Mouse (Mus musculus) ovary, postnatal 10 days (tissue): ENCODE measurements around the gene Gm21887.
"Not testable (repeated sequence)": the region's sequence is repeated elsewhere in the genome, so short reads cannot be mapped to it uniquely, and the experiment has no call there.

ENCODE experiments used
- DNase-seq: peaks from one replicate; pipeline ENCODE4 v3.0.0; 2022; ENCODE audit warnings: low spot score

The Gm21887 gene

DNA sequence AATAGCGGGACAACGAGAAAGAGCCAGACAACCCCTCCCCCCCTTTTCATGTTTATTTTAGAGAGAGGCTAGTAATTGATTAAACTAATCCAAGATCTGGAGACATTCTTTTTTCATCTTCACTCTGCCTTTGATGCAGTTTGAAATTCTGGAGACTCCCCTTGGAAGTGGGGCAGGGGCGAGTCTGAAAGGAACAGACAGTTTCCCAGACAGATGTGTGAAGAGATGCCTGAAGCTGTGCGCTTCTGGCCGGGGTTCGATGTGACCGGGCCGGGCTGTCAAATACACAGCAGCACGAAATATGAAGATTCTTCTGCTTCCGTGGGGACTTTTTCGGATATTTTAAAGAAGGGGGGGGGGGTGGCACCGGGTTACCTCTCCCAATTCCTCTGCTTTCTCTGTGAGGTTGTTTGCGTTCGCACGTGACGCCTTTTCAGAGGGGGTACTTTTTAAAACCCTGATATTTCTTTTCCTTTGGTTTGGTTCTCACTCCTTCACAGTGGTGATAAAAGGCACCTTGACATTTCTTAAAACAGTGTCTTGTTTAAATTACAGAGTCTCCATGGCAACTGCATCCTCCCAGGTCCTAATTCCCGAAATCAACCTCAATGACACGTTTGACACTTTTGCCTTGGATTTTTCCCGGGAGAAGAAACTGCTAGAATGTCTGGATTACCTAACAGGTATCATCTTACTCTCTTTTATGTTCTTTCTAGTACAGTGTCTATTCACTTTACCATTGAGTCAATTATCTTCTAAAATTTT lies 25.9 kb upstream of the Gm21887 start:
- DNase-seq = not testable (repeated sequence)

GRCm38 (mm10) chrX:169984331-169984730 lies 25.1 kb upstream of the Gm21887 start:
- DNase-seq = not testable (repeated sequence)

DNA sequence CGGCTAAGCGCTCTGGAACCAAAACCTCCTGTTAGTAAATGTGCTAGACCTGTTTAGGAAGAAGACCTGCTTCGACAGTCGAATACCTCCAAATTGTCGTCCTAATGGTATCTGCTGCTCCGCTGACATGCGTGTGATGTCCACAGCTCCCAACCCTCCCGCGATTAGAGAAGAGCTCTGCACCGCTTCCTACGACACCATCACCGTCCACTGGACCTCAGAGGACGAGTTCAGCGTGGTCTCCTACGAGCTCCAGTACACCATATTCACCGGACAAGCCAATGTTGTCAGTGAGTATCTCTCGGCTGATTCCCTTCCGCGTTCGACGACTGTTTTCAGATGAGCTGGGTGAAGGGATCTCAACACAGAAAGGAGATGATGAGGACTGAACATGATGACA lies 24.6 kb upstream of the Gm21887 start:
- DNase-seq = not testable (repeated sequence)

DNA sequence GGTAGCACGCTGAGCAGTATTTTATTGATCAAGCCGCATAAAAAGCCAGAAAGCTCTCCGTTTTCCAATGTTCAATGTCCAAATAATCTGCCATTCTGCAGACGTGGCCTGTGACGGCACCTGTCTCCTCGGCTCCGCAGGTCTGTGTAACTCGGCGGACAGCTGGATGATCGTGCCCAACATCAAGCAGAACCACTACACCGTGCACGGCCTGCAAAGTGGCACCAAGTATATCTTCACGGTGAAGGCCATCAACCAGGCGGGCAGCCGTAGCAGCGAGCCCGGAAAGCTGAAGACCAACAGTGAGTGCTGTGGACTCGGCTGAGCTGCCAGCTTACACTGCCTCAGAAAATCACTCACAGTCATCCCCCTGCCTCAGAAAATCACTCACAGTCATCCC lies 23.7 kb upstream of the Gm21887 start:
- not testable (repeated sequence) for DNase-seq

DNA sequence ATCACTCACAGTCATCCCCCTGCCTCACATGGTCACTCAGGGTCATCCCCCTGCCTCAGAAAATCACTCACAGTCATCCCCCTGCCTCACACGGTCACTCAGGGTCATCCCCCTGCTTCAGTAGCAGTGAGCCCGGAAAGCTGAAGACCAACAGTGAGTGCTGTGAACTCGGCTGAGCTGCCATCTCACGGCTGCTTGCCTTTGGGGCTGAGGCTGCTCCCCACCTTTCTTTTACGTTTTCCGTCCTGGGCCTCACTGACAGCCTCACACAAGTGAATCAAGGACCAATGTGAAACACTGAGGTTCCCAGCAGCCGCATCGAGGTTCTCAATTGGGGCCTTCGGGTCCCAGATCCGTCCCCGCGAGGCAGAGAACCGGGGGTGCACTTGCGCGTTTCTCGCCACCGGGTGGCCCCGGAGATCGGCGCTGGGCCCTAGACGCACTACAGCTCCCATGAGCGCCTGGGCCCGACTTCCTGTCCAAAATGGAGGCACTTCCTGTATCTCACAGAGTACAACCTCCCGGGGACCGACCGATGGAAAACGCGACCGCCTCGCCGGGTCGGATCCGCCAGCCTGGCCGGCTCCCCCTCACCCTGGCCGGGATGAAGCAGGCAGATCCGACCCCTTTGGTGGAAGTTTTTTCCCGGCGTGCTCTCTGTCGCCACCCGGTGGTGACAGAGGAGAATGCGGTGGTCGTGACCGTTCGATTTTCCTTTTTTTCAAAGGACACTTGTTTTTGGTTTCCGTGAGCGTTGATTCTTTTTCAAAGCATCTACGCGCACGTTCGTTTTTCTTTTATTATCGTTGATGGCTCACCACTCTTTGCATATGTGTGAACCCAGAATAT lies 22.7 kb upstream of the Gm21887 start:
- DNase-seq = peak; percentile 94

GRCm38 (mm10) chrX:169987368-169987837 lies 22.1 kb upstream of the Gm21887 start:
- not testable (repeated sequence) for DNase-seq

GRCm38 (mm10) chrX:169988571-169989218 lies 20.8 kb upstream of the Gm21887 start:
- peak; percentile 47 for DNase-seq

DNA sequence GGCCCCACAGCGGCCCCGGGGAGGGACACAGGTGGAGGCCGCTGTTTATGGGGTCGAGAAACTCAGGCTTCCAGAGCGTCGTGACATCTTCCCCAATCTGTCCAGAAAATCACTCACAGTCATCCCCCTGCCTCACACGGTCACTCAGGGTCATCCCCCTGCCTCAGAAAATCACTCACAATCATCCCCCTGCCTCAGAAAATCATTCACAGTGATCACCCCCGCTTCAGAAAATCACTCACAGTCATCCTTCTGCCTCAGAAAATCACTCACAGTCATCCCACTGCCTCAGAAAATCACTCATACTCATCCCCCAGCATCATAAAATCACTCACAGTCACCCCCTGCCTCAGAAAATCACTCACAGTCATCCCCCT lies 20.3 kb upstream of the Gm21887 start:
- DNase-seq = not testable (repeated sequence)

- peak; percentile 76 for DNase-seq
Observed at GRCm38 (mm10) chrX:169989691-169990631, 19.5 kb upstream of the Gm21887 start.

- peak; percentile 98 for DNase-seq
Observed at GRCm38 (mm10) chrX:169991128-169991873, 18.2 kb upstream of the Gm21887 start.

GRCm38 (mm10) chrX:169992086-169992930 lies 17.2 kb upstream of the Gm21887 start:
- peak; percentile 21 for DNase-seq

- not testable (repeated sequence) for DNase-seq
Observed at GRCm38 (mm10) chrX:169992951-169993547, 16.4 kb upstream of the Gm21887 start.

DNA sequence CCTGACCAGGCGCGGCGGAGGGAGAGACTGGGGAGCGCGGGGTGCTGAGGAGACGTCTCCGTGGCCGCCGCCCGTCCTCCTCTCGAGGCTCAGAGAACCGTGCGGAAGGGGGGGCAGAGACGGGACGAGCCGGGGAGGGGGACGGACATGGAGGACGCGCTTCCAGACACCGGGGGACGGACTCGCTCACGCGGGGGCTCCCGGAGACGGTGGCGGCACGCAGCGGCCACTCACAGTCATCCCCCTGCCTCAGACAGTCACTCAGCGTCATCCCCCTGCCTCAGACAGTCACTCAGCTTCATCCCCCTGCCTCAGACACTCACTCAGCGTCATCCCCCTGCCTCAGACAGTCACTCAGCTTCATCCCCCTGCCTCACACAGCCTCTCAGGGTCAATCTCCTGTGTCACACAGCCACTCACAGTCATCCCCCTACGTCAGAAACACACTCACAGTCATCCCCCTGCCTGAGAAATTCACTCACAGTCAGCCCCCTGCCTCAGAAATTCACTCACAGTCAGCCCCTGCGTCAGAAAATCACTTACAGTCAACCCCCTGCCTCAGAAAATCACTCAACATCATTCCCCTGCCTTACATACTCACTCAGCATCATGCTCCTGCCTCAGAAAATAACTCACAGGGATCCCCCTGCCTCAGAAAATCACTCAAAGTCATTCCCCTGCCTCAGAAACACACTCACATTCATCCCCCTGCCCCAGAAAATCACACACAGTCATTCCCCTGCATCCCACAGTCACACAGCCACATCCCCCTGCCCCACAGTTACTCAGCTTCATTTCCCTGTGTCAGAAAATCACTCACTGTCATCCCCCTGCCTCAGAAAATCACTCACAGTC lies 15.2 kb upstream of the Gm21887 start:
- DNase-seq = not testable (repeated sequence)

- not testable (repeated sequence) for DNase-seq
Observed at GRCm38 (mm10) chrX:169994866-169995711, 14.4 kb upstream of the Gm21887 start.

DNA sequence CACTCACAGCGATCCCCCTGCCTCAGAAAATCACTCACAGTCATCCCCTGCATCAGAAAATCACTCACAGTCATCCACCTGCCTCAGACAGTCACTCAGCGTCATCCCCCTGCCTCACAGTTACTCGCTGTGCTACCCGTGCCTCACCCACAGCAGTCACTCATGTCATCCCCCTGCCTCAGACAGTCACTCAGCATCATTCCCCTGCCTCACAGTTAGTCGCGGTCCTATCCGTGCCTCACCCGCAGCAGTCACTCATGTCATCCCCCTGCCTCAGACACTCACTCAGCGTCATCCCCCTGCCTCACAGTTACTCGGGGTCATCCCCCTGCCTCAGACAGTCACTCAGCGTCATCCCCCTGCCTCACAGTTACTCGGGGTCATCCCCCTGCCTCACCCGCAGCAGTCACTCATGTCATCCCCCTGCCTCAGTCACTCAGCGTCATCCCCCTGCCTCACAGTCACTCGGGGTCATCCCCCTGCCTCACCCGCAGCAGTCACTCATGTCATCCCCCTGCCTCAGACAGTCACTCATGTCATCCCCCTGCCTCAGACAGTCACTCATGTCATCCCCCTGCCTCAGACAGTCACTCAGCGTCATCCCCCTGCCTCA lies 13.4 kb upstream of the Gm21887 start:
- not testable (repeated sequence) for DNase-seq

DNA sequence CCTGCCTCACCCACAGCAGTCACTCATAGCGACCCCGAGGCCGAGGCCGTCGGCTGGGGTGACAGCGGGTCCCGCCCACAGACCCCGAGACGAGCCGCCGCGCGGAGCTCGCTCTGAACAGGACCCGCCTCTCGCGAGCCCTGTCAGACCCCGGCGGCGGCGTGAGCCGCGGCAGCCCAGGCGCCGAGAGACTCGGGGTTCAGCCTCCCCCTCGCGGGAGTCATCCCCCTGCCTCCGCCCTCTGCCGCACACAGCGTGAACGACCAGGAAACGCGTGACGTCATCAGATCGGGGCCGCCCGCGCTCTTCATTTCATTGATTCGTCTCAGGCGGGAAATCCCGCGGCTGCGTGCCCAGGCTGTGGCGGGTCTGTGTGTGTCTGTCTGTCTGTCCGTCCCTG lies 12.5 kb upstream of the Gm21887 start:
- peak; percentile 81 for DNase-seq

DNA sequence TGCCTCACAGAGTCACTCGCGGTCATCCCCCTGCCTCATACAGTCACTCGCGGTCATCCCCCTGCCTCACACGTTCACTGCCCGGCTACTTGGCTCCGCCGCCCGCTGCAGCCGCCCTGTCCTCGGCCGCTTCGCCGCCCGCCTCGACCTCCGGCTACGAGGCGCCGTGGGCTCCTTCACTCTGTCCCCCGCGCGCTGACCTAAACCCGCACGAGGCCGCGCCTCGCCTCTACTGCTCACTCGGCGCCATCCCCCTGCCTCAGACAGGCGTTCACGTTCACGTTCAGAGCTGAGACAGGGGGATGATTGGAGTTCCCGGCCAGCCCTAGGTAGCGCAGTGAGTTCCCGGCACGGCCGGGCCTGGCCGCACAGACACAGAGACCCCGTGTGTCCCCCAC lies 12.0 kb upstream of the Gm21887 start:
- not testable (repeated sequence) for DNase-seq
